Mouse (Mus musculus): Measurements from ENCODE around the gene Tmem243. TPM values are rescaled to one million over a fixed set of nuclear protein-coding genes. Genes with fewer than 3 reads are reported as not detected.

Tmem243 gene
- polyA plus RNA-seq, 1 experiment from 2014 or later = 15.3 TPM

DNA sequence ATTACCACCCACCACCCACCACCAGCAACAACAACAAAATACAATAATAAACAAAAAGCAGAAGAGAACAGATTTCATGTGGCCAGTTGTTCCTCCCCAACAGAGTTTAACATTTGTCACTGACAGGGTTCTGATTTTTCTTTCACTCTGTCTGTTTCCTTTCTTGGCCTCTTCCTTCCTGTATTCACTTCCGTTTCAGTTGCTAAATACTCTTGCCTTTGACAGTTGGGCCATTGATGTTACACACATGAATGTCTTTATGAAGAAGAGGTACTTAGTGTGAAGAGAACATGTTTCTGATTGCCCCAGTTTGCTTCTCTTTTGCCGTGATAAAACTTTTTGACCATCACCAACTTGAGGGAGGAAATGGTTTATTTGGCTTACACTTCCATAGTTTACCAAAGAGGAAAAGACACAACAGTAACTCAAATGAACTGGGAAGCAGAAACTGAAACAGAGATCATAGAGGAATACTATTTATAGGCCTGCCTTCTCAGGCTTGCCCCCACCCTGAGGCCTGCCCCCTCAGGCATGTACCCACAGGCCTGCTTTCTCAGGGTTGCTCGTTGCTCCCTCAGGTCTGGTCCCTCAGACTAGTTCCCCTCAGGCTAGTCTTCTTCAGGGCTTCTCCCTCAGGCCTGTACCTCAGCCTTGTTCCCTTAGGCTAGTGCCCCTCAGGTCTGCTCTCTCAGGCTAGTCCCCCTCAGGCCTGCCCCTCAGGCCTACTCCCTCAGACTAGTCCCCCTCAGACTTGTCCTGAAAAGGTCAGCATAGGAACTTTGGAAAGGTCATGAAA lies 13.3 kb upstream of the Tmem243 start:
- peak; percentile 53; the same call in 1 of the 2 replicates for ATAC-seq
- Histone ChIP-seq H3K27ac (no peak overlapping the region), H3K4me3 (replicated peaks) (no peak overlapping the region), H3K4me1 (replicated peaks) (no peaks in the 10 kb centered on the region), H3K36me3 (no peaks in the 10 kb centered on the region), H3K9ac (replicated peaks) (no peak overlapping the region), H3K4me2 (replicated peaks) (no peak overlapping the region), H3K27me3 (no peaks in the 10 kb centered on the region), H3K9me3 (no peaks in the 10 kb centered on the region)
- 86% methylated on average over 3 of the region's 3 CpGs for WGBS

DNA sequence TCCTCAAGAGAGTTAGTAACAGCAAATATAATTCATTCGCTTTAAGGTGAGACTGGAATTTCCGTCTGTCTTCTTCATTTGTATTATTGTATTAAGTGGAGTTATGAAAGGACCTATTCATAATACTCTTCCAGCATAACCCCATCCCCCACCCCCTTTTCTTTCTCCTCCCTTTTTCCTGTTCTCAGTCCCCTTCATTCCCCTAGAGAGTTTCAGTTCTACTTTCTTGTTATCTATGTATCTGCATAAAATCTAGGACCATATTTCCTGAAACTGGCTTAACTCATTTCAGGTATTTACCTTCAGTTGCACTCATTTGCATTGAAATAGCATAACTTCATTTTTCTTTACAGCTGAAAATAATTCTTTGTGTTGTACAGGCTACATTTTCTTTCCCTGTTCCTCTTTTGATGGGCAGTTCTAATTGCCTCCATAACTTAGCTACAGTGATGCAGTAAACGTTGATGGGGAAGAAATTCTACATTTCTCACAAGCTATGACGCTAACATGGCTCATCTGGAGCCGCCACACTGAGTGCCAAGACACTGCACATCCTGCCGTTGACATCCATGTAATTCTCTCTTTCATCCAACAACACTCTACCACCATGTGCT lies 9.9 kb upstream of the Tmem243 start:
- Histone ChIP-seq H3K4me1 (replicated peaks) (no peaks in the 10 kb centered on the region), H3K4me2 (replicated peaks) (no peak overlapping the region), H3K36me3 (no peaks in the 10 kb centered on the region), H3K4me3 (replicated peaks) (no peak overlapping the region), H3K9ac (replicated peaks) (no peak overlapping the region), H3K27ac (no peak overlapping the region), H3K27me3 (no peaks in the 10 kb centered on the region), H3K9me3 (no peaks in the 10 kb centered on the region)
- 87% methylated on average over 6 of the region's 6 CpGs for WGBS
- no peak for ATAC-seq

DNA sequence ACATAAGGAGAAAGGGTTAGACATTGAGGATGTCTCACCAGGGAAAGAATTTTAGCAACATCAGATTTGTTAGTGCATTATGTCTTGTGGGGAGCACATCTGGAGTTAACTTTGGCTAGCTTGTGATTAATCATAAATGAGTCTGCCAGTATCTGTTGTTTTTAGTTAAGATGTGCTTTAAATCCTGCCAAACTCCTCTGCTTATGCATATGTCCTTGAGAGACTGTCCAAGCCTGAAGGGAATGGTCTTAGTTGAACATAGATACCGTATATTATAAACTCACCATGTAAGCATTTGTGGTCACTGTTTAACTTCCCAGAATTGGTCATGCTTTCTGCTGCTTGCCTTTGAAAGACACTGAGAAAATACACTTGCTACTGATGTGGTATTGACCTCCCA lies 7.8 kb upstream of the Tmem243 start:
- H3K36me3 ChIP-seq = no peaks in the 10 kb centered on the region
- no peak overlapping the region for H3K4me3 ChIP-seq (replicated peaks)
- H3K9ac ChIP-seq (replicated peaks) = no peak overlapping the region
- no peaks in the 10 kb centered on the region for H3K27me3 ChIP-seq
- 95% methylated on average over 1 of the region's 1 CpGs for WGBS
- no peak overlapping the region for H3K27ac ChIP-seq
- no peaks in the 10 kb centered on the region for H3K4me1 ChIP-seq (replicated peaks)
- no peak overlapping the region for H3K4me2 ChIP-seq (replicated peaks)
- no peak for ATAC-seq
- peaks cover 6% of the 10 kb centered on the region; the same call in 1 of the 2 replicates for H3K9me3 ChIP-seq

DNA sequence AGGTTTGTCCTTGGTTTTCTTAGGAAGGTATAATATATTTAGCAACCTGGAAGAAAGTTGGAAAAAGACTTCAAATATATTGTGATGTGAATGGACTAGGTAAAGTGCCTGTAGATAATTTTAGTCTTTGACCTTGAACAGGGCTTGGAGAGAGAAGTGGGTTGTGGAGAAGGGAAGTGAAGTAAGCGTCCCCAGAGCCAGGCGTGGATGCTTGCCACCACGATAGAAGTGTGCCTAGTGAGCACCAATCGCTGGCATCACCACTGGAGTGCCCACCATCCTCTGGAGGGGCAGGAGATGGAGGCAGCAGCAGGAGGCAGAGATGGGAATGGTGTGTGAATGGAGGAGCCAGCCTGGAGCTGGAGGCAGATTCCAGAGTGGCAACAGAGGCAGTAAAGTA lies 7.0 kb upstream of the Tmem243 start:
- no peak overlapping the region for H3K9ac ChIP-seq (replicated peaks)
- no peaks in the 10 kb centered on the region for H3K27me3 ChIP-seq
- H3K4me2 ChIP-seq (replicated peaks) = no peak overlapping the region
- WGBS = 81% methylated on average over 4 of the region's 4 CpGs
- H3K36me3 ChIP-seq = no peaks in the 10 kb centered on the region
- peaks cover 6% of the 10 kb centered on the region; the same call in 1 of the 2 replicates for H3K9me3 ChIP-seq
- no peak overlapping the region for H3K4me3 ChIP-seq (replicated peaks)
- no peak overlapping the region for H3K27ac ChIP-seq
- H3K4me1 ChIP-seq (replicated peaks) = no peaks in the 10 kb centered on the region
- ATAC-seq = no peak

DNA sequence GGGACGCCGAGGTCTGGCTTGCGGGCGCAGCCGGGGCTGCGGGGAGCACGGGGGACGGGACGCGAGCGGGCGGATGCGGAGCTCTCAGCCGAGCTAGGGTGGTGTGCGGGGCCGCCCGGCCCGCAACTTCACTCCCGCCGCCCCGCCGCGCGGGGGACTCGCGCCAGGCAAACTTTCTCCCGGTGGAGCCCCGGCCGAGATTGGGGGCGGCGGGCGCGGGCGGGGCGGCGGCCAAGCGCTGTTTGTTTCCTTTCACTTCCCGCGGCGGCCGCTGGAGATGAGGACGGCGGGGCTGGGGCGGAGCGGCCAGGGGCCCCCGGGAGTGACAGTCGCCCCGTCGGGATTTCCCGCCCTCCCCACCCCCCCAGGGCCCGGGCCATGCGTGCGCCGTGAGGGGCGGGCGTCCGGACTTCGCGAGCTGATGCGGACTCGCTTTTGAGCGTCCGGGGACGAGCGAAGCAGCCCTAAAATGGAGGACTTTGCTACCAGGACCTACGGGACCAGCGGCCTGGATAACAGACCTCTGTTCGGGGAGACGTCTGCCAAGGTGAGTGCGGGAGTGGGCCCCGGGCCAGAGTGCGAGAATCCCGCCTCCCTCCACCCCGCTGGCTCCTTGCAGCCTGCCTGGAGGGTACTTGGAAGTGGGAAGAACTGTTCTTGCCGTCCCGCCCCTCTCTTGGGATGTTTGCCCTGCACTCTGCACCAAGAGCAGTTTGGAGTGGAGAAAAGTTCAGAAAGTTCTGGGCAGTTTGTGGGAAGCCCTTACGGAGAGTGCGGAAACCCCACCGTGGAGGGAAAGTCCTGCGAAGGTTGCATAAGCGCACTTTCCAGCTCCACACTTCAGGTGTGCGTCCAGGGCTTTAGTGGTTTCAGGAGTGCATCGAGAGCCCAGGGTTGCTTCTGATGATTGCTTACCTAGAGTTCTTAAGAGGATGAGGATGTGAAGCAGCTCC lies 657 bp downstream of the Tmem243 start:
- WGBS = under 1% methylated on average over 75 of the region's 83 CpGs
- H3K9me3 ChIP-seq = peaks cover 5% of the 10 kb centered on the region; the same call in 1 of the 2 replicates
- H3K27me3 ChIP-seq = peaks cover 13% of the 10 kb centered on the region
- H3K4me1 ChIP-seq (replicated peaks) = peaks cover 11% of the 10 kb centered on the region
- H3K36me3 ChIP-seq = no peaks in the 10 kb centered on the region
- peak; percentile 90 for ATAC-seq
- peak overlapping the region; percentile 87 for H3K4me2 ChIP-seq (replicated peaks)
- H3K4me3 ChIP-seq (replicated peaks) = peak overlapping the region; percentile 85
- H3K9ac ChIP-seq (replicated peaks) = peak overlapping the region; percentile 73
- no peak overlapping the region for H3K27ac ChIP-seq

DNA sequence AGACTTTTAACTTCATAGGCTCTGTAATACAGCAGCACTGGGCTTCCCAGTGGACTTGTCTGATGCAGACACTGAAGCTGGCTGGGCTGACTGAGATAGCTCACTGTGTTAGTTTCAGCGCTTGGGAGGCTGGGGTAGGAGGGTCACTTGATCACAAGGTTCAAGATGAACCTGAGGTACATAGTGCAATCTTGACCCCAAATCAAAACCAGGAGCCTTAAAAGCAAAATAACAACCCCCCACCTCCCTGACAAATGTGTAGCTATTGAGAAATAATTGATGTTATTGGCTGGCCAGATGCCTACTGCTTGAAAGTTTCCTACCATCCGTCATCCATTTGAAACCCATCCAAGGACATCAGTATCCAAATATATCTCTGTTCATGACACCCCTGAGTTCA lies 2.2 kb downstream of the Tmem243 start:
- H3K36me3 ChIP-seq = no peaks in the 10 kb centered on the region
- H3K4me3 ChIP-seq (replicated peaks) = no peak overlapping the region
- 95% methylated on average over 2 of the region's 2 CpGs for WGBS
- no peak for ATAC-seq
- H3K9me3 ChIP-seq = no peaks in the 10 kb centered on the region
- no peak overlapping the region for H3K9ac ChIP-seq (replicated peaks)
- H3K4me1 ChIP-seq (replicated peaks) = peaks cover 11% of the 10 kb centered on the region
- H3K27ac ChIP-seq = no peak overlapping the region
- peaks cover 13% of the 10 kb centered on the region for H3K27me3 ChIP-seq
- H3K4me2 ChIP-seq (replicated peaks) = no peak overlapping the region

DNA sequence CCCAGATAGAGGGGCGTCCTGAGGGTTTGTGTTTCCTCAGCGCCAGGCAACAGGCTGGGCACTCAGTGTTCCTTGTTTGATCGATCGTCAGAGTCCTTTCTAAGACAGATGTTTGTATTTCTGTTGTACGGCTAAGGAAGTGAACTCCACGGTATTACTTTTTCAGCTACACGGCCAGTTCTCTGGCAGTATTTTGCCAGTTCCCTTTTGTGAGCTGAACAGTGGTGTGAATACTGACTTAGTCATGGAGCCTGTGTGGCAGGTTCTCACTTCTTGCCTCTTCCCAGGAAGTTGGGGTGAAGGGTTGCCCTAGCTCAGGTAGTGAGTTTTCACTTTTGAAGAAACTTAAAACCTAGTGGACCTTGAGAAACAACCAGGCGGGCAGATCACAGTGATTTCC lies 3.5 kb downstream of the Tmem243 start:
- no peaks in the 10 kb centered on the region for H3K36me3 ChIP-seq
- WGBS = 90% methylated on average over 8 of the region's 8 CpGs
- H3K9ac ChIP-seq (replicated peaks) = no peak overlapping the region
- no peak overlapping the region for H3K4me2 ChIP-seq (replicated peaks)
- no peak for ATAC-seq
- no peak overlapping the region for H3K27ac ChIP-seq
- peaks cover 13% of the 10 kb centered on the region for H3K27me3 ChIP-seq
- H3K4me3 ChIP-seq (replicated peaks) = no peak overlapping the region
- H3K4me1 ChIP-seq (replicated peaks) = peaks cover 11% of the 10 kb centered on the region
- no peaks in the 10 kb centered on the region for H3K9me3 ChIP-seq

DNA sequence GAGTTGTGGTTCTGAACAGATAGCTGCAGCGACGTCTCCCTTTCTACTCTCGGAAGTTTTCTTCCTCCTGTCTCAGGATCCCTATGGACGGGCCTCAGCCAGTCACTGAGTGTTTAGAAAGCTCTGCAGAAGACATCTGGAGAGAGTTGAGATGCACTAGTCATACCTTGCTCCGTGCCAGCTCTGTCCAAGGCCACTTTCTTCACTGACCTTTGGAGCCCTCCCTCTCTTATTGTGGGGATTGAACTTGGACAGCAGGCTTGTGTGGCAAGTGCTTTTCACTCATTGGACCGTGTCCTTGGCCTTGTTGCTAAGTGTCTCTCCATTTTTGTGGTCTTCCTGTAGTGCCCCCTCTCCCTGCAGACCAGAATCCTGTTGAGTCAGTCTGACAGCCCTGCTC lies 6.3 kb downstream of the Tmem243 start:
- Histone ChIP-seq H3K4me3 (replicated peaks) (no peak overlapping the region), H3K27ac (no peak overlapping the region), H3K4me1 (replicated peaks) (no peaks in the 10 kb centered on the region), H3K36me3 (no peaks in the 10 kb centered on the region), H3K27me3 (peaks cover 5% of the 10 kb centered on the region), H3K9me3 (no peaks in the 10 kb centered on the region), H3K4me2 (replicated peaks) (no peak overlapping the region), H3K9ac (replicated peaks) (no peak overlapping the region)
- no peak for ATAC-seq
- WGBS = 88% methylated on average over 6 of the region's 6 CpGs

DNA sequence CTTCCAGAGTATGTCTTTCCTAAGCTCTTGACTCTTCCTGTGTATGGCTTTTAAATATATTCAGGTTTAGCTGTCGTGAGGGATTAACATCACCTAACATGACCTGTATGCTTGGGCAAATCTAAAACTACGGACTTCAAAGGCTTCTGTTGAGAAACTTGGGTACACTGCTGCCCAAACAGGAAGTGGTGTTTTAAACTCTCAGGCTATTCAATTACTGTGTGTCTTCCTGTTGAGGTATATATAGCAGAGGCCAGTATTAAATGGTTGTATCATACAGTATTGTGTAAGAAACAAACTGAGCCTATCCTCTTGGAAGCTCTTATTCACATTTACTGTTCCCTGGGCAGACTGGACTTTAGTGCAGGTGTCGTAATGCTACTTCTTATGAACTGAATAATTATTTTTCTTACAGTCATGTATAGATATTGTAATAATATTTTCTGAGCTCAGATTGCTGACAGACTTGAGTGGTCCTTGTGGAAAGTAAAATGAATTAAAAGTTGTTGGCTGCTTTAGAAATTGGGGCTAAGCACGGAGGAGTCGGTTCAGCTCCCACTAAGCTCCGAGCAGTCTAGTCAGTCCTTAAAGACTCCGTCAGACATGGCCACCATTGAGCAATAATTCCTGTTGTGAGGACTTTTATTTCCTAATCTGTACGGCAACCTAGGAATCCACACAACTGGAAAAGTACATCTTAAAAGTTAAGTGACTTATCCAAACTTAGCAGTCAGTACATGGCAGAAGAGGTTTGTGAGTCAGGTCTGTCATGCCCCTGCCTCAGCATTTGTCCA lies 7.0 kb downstream of the Tmem243 start:
- Histone ChIP-seq H3K4me1 (replicated peaks) (no peaks in the 10 kb centered on the region), H3K27ac (no peak overlapping the region), H3K4me3 (replicated peaks) (no peak overlapping the region), H3K27me3 (no peaks in the 10 kb centered on the region), H3K9ac (replicated peaks) (no peak overlapping the region), H3K36me3 (no peaks in the 10 kb centered on the region), H3K9me3 (no peaks in the 10 kb centered on the region), H3K4me2 (replicated peaks) (no peak overlapping the region)
- ATAC-seq = no peak
- 82% methylated on average over 8 of the region's 8 CpGs for WGBS

DNA sequence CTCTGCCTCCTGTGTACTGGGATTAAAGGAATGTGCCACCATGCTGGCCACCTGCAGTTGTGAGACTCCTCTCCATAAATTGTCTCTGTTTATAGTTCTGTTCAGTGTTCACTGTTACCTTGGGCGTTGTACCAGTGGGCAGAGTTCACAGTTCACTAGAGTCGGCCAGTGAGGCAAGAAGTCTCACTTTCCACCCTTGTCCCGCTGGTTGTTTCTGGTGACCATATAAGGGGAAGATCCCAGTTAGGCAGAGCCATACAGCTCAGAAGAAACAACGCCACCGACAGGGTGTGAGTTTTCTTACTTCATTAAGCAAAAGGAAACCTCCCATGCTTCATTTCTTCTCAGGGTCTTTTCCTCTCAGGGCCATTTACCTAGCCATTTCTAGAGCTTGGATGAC lies 8.0 kb downstream of the Tmem243 start:
- no peaks in the 10 kb centered on the region for H3K36me3 ChIP-seq
- H3K27me3 ChIP-seq = no peaks in the 10 kb centered on the region
- no peak overlapping the region for H3K4me2 ChIP-seq (replicated peaks)
- no peak for ATAC-seq
- 93% methylated on average over 5 of the region's 5 CpGs for WGBS
- H3K9ac ChIP-seq (replicated peaks) = no peak overlapping the region
- H3K9me3 ChIP-seq = no peaks in the 10 kb centered on the region
- no peak overlapping the region for H3K27ac ChIP-seq
- H3K4me1 ChIP-seq (replicated peaks) = no peaks in the 10 kb centered on the region
- H3K4me3 ChIP-seq (replicated peaks) = no peak overlapping the region

DNA sequence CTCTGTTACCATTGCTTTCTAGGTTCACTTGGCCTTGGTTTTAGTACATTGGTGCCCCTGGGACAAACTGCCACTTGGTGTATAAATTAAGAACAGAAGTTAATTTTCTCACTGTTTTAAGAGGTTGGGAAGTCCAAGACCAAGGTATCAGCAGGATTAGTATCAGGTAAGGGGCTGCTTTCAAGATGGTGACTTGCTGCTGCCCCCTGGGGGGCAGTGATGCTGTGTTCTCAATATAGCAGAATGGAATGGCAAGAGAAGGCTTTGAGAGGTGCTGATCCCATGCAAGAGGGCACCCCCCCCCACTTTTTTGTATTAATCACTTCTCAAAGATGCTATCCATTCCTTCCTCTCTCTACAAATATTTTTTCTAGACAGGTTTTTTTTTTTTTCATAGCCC lies 9.1 kb downstream of the Tmem243 start:
- Histone ChIP-seq H3K9me3 (no peaks in the 10 kb centered on the region), H3K4me3 (replicated peaks) (no peak overlapping the region)
- no peak for ATAC-seq

More for the DNA sequence above, 9.1 kb downstream of the Tmem243 start:
- no peak overlapping the region for H3K4me2 ChIP-seq (replicated peaks)
- H3K9ac ChIP-seq (replicated peaks) = no peak overlapping the region
- H3K27ac ChIP-seq = no peak overlapping the region
- H3K27me3 ChIP-seq = no peaks in the 10 kb centered on the region
- peaks cover 7% of the 10 kb centered on the region for H3K4me1 ChIP-seq (replicated peaks)
- H3K36me3 ChIP-seq = no peaks in the 10 kb centered on the region

Data from midbrain, embryonic 13.5 days (tissue).